Mouse (Mus musculus): Measurements from ENCODE around the gene Nckap5. TPM values are rescaled to one million over a fixed set of nuclear protein-coding genes. Genes with fewer than 3 reads are reported as not detected.

The Nckap5 gene
- polyA plus RNA-seq, 1 experiment from 2014 or later, result 3.2 TPM

GRCm38 (mm10) chr1:126677280-126677679 is 153.3 kb downstream of the Nckap5 start:
- Histone ChIP-seq H3K27ac (ENCODE audit: low read depth, low read length) (no peak overlapping the region), H3K9me3 (replicated peaks; ENCODE audit: control insufficient read depth, low read length) (no peaks in the 10 kb centered on the region)
- WGBS (ENCODE audit: insufficient replicate concordance), result 26% methylated on average over 4 of the region's 4 CpGs

DNA sequence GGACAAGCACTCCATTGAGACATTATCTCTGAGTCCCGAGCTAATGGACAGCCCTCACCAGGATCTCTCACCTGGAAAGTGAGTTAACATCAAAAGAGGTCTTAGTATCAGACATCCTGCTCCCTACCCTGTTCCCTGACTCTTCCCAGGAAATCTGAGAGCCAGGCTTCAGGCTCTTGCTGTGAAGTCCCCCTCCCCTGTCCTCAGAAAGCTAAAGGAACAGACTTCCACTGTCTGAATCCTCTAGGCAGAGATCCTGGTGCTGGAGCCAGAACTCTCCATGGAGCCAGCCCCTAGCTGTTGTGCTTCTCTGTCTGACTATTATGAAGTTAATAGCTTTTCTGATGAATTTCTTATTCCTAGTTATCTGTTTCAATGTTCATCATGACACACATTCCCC is 153.8 kb downstream of the Nckap5 start:
- no peak overlapping the region for H3K4me3 ChIP-seq (ENCODE audit: low read depth, low read length)
- WGBS (ENCODE audit: insufficient replicate concordance), result 6% methylated on average over 1 of the region's 1 CpGs
- peaks cover 8% of the 10 kb centered on the region for H3K4me1 ChIP-seq (ENCODE audit: control insufficient read depth, insufficient read depth, low read length)
- H3K27me3 ChIP-seq (ENCODE audit: control insufficient read depth, insufficient read depth, low read length), result no peaks in the 10 kb centered on the region
- H3K4me2 ChIP-seq, result no peak overlapping the region
- H3K9ac ChIP-seq (ENCODE audit: low read depth, low read length), result no peak overlapping the region
- no peak for ATAC-seq (replicated peaks; ENCODE audit: insufficient number of reproducible peaks, low FRiP score, low TSS enrichment)
- H3K36me3 ChIP-seq (ENCODE audit: control insufficient read depth, insufficient read depth, low read length), result no peaks in the 10 kb centered on the region
- no peak overlapping the region for H3K27ac ChIP-seq (ENCODE audit: low read depth, low read length)
- no peaks in the 10 kb centered on the region for H3K9me3 ChIP-seq (replicated peaks; ENCODE audit: control insufficient read depth, low read length)

More at GRCm38 (mm10) chr1:126677280-126677679, 153.3 kb downstream of the Nckap5 start:
- Histone ChIP-seq H3K4me3 (ENCODE audit: low read depth, low read length) (no peak overlapping the region), H3K9ac (ENCODE audit: low read depth, low read length) (no peak overlapping the region), H3K36me3 (ENCODE audit: control insufficient read depth, insufficient read depth, low read length) (no peaks in the 10 kb centered on the region), H3K27me3 (ENCODE audit: control insufficient read depth, insufficient read depth, low read length) (no peaks in the 10 kb centered on the region), H3K4me1 (ENCODE audit: control insufficient read depth, insufficient read depth, low read length) (peaks cover 8% of the 10 kb centered on the region), H3K4me2 (no peak overlapping the region)
- ATAC-seq (replicated peaks; ENCODE audit: insufficient number of reproducible peaks, low FRiP score, low TSS enrichment), result no peak

DNA sequence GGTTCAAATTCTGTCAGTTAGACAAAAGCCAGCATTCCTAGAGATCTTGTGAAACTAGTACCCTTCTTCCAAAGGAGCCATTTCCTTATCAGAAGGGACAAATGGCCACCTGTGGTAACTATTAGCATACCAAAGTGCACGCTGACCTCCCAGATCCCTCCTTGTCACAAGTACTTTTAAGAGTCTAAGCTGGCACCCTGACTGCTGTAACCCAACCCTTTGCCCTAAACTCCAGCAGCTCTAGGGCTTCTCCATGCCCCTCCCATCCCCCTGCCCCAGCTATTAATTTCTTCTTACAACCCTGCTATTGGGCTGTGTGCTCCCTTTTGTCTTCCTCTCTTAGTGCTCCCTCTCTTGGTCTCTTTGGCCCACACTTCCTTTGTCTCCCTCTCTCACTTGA is 155.5 kb downstream of the Nckap5 start:
- Histone ChIP-seq H3K4me1 (ENCODE audit: control insufficient read depth, insufficient read depth, low read length) (no peaks in the 10 kb centered on the region), H3K36me3 (ENCODE audit: control insufficient read depth, insufficient read depth, low read length) (no peaks in the 10 kb centered on the region), H3K4me2 (no peak overlapping the region), H3K9me3 (replicated peaks; ENCODE audit: control insufficient read depth, low read length) (no peaks in the 10 kb centered on the region), H3K9ac (ENCODE audit: low read depth, low read length) (no peak overlapping the region), H3K27me3 (ENCODE audit: control insufficient read depth, insufficient read depth, low read length) (no peaks in the 10 kb centered on the region), H3K27ac (ENCODE audit: low read depth, low read length) (no peak overlapping the region), H3K4me3 (ENCODE audit: low read depth, low read length) (no peak overlapping the region)
- WGBS (ENCODE audit: insufficient replicate concordance), result 32% methylated on average over 1 of the region's 1 CpGs
- no peak for ATAC-seq (replicated peaks; ENCODE audit: insufficient number of reproducible peaks, low FRiP score, low TSS enrichment)

- ATAC-seq (replicated peaks; ENCODE audit: insufficient number of reproducible peaks, low FRiP score, low TSS enrichment), result no peak
- H3K4me2 ChIP-seq, result no peak overlapping the region
- H3K27ac ChIP-seq (ENCODE audit: low read depth, low read length), result no peak overlapping the region
- WGBS (ENCODE audit: insufficient replicate concordance), result 91% methylated on average over 2 of the region's 2 CpGs
- no peaks in the 10 kb centered on the region for H3K9me3 ChIP-seq (replicated peaks; ENCODE audit: control insufficient read depth, low read length)
- no peak overlapping the region for H3K4me3 ChIP-seq (ENCODE audit: low read depth, low read length)
- no peaks in the 10 kb centered on the region for H3K4me1 ChIP-seq (ENCODE audit: control insufficient read depth, insufficient read depth, low read length)
- no peaks in the 10 kb centered on the region for H3K27me3 ChIP-seq (ENCODE audit: control insufficient read depth, insufficient read depth, low read length)
- H3K9ac ChIP-seq (ENCODE audit: low read depth, low read length), result no peak overlapping the region
- H3K36me3 ChIP-seq (ENCODE audit: control insufficient read depth, insufficient read depth, low read length), result no peaks in the 10 kb centered on the region
Measured at GRCm38 (mm10) chr1:126673238-126673637, 157.4 kb downstream of the Nckap5 start.

GRCm38 (mm10) chr1:126670507-126670906 is 160.1 kb downstream of the Nckap5 start:
- Histone ChIP-seq H3K4me3 (ENCODE audit: low read depth, low read length) (no peak overlapping the region), H3K4me2 (no peak overlapping the region), H3K9ac (ENCODE audit: low read depth, low read length) (no peak overlapping the region), H3K4me1 (ENCODE audit: control insufficient read depth, insufficient read depth, low read length) (no peaks in the 10 kb centered on the region), H3K27ac (ENCODE audit: low read depth, low read length) (no peak overlapping the region), H3K27me3 (ENCODE audit: control insufficient read depth, insufficient read depth, low read length) (no peaks in the 10 kb centered on the region), H3K36me3 (ENCODE audit: control insufficient read depth, insufficient read depth, low read length) (no peaks in the 10 kb centered on the region), H3K9me3 (replicated peaks; ENCODE audit: control insufficient read depth, low read length) (no peaks in the 10 kb centered on the region)
- ATAC-seq (replicated peaks; ENCODE audit: insufficient number of reproducible peaks, low FRiP score, low TSS enrichment), result no peak
- WGBS (ENCODE audit: insufficient replicate concordance), result 84% methylated on average over 3 of the region's 3 CpGs

GRCm38 (mm10) chr1:126660098-126660999 is 170.2 kb downstream of the Nckap5 start:
- Histone ChIP-seq H3K36me3 (ENCODE audit: control insufficient read depth, insufficient read depth, low read length) (no peaks in the 10 kb centered on the region), H3K27me3 (ENCODE audit: control insufficient read depth, insufficient read depth, low read length) (no peaks in the 10 kb centered on the region), H3K4me1 (ENCODE audit: control insufficient read depth, insufficient read depth, low read length) (peaks cover 8% of the 10 kb centered on the region; the same call in 1 of the 2 replicates), H3K9me3 (replicated peaks; ENCODE audit: control insufficient read depth, low read length) (no peaks in the 10 kb centered on the region), H3K4me2 (no peak overlapping the region), H3K9ac (ENCODE audit: low read depth, low read length) (no peak overlapping the region), H3K4me3 (ENCODE audit: low read depth, low read length) (no peak overlapping the region), H3K27ac (ENCODE audit: low read depth, low read length) (no peak overlapping the region)
- no peak for ATAC-seq (replicated peaks; ENCODE audit: insufficient number of reproducible peaks, low FRiP score, low TSS enrichment)
- 65% methylated on average over 7 of the region's 7 CpGs for WGBS (ENCODE audit: insufficient replicate concordance)

- no peak for ATAC-seq (replicated peaks; ENCODE audit: insufficient number of reproducible peaks, low FRiP score, low TSS enrichment)
- peaks cover 8% of the 10 kb centered on the region; the same call in 1 of the 2 replicates for H3K4me1 ChIP-seq (ENCODE audit: control insufficient read depth, insufficient read depth, low read length)
- H3K36me3 ChIP-seq (ENCODE audit: control insufficient read depth, insufficient read depth, low read length), result no peaks in the 10 kb centered on the region
- no peak overlapping the region for H3K4me2 ChIP-seq
- 86% methylated on average over 11 of the region's 11 CpGs for WGBS (ENCODE audit: insufficient replicate concordance)
- no peak overlapping the region for H3K27ac ChIP-seq (ENCODE audit: low read depth, low read length)
- H3K9me3 ChIP-seq (replicated peaks; ENCODE audit: control insufficient read depth, low read length), result no peaks in the 10 kb centered on the region
- no peak overlapping the region for H3K9ac ChIP-seq (ENCODE audit: low read depth, low read length)
- no peak overlapping the region for H3K4me3 ChIP-seq (ENCODE audit: low read depth, low read length)
- H3K27me3 ChIP-seq (ENCODE audit: control insufficient read depth, insufficient read depth, low read length), result no peaks in the 10 kb centered on the region
Measured at GRCm38 (mm10) chr1:126658731-126659130, 171.9 kb downstream of the Nckap5 start.

- WGBS (ENCODE audit: insufficient replicate concordance), result 78% methylated on average over 2 of the region's 2 CpGs
Measured at GRCm38 (mm10) chr1:126656246-126656645, 174.4 kb downstream of the Nckap5 start.

DNA sequence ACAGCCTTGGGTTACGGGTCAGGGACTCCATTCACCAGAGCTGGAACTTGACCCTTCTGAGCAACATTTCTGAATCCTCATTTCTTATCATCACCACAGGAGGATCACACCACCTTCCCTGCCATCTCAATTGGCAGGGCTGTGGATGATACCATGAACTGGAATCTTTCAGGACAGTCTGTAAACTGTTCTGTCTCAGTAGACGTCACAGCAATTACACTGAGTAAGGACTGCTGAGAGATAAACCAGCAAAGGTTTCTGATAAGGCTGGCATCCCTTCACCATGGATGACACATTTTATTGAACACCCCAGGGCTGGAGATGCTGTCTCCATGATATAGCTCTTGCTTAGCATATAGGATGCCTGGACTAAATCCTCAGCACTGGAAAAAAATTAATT is 178.5 kb downstream of the Nckap5 start:
- Histone ChIP-seq H3K27ac (ENCODE audit: low read depth, low read length) (no peak overlapping the region), H3K36me3 (ENCODE audit: control insufficient read depth, insufficient read depth, low read length) (no peaks in the 10 kb centered on the region), H3K9ac (ENCODE audit: low read depth, low read length) (no peak overlapping the region), H3K4me1 (ENCODE audit: control insufficient read depth, insufficient read depth, low read length) (no peaks in the 10 kb centered on the region), H3K4me2 (no peak overlapping the region), H3K27me3 (ENCODE audit: control insufficient read depth, insufficient read depth, low read length) (no peaks in the 10 kb centered on the region), H3K4me3 (ENCODE audit: low read depth, low read length) (no peak overlapping the region), H3K9me3 (replicated peaks; ENCODE audit: control insufficient read depth, low read length) (no peaks in the 10 kb centered on the region)
- ATAC-seq (replicated peaks; ENCODE audit: insufficient number of reproducible peaks, low FRiP score, low TSS enrichment), result no peak
- WGBS (ENCODE audit: insufficient replicate concordance), result 40% methylated on average over 2 of the region's 2 CpGs

More at GRCm38 (mm10) chr1:126656246-126656645, 174.4 kb downstream of the Nckap5 start:
- Histone ChIP-seq H3K9me3 (replicated peaks; ENCODE audit: control insufficient read depth, low read length) (no peaks in the 10 kb centered on the region), H3K4me2 (no peak overlapping the region), H3K4me3 (ENCODE audit: low read depth, low read length) (no peak overlapping the region), H3K9ac (ENCODE audit: low read depth, low read length) (no peak overlapping the region), H3K27ac (ENCODE audit: low read depth, low read length) (no peak overlapping the region), H3K36me3 (ENCODE audit: control insufficient read depth, insufficient read depth, low read length) (no peaks in the 10 kb centered on the region), H3K4me1 (ENCODE audit: control insufficient read depth, insufficient read depth, low read length) (peaks cover 8% of the 10 kb centered on the region; the same call in 1 of the 2 replicates), H3K27me3 (ENCODE audit: control insufficient read depth, insufficient read depth, low read length) (no peaks in the 10 kb centered on the region)
- ATAC-seq (replicated peaks; ENCODE audit: insufficient number of reproducible peaks, low FRiP score, low TSS enrichment), result no peak
